Mouse (Mus musculus): ENCODE data around the gene Fam149b.

Gene Fam149b

DNA sequence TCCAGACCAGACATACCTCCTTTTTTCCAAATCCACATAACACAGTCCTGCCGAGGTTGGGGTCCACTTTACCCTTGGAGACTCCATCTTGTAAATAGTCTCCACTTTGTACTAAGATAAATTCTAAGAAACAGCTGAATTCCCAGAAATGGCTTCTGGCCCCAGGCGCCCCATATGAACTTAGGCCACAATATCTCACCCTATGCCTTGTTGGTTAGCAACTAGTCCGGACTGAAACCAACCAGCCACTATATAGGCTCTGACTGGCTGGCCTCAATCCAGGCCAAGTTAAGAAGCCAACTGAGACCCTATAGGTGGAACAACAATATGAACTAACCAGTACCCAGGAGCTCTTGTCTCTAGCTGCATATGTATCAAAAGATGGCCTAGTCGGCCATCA is 44.4 kb downstream of the Fam149b start:
- DNase-seq = no peak

DNA sequence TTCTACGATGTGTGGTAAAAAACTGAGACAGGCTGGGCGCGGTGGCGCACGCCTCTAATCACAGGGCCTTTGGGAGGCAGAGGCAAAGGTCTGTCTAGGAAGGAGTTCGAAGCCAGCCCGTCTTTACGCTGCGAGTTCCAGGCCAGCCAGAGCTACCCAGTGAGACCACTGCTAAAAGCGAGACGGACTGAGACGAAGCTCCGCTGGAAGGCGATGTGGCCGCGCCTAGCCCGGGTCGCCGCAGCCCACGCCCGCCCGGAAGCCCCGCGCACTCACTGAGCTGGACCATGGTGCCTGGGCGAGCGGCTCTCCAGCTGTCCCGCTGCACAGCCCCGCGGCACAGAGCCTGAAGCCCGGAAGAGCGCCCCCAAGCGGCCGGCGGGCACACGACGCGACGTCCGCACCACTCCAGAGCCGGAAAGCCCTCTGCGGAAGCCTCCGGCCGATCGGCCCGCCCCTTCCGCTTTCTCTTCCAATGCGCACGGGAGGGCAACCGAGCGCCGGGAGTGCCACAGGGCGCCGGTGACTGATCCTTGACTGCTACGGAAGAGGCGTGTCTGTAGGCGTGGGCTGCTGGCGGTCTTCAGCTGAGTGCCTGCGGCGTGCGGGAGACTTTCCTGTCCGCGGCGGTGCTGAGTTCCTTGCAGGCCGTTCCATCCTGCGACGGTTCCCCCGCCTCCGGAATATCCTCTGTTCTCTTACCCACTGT is 45.4 kb downstream of the Fam149b start, which contains the start of gene Mrps16:
Mrps16 (minus strand) TSS at position 430 of the 709 bp plus-strand sequence.
- DNase-seq = peak; percentile 95

GRCm38 (mm10) chr14:20397220-20397619 is 49.3 kb downstream of the Fam149b start:
- DNase-seq = no peak

DNA sequence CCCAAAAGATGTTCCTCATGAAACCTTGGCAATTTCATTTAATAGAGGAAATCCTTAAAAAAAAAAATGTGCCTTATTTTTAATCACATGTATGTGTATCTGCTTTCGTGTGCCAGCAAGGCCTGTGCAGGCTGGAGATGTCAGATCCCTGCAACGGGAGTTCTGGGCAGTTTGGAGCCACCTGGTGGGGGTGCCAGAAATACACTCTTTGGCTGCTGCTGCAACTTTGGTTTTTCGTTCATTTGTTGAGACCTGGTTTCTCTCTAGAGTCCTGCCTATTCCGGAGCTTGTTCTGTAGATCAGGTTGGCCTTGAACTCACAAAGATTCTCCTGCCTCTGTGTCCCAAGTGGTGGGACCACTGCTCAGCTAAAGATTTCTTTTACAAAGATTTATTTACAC is 50.9 kb downstream of the Fam149b start:
- peak; percentile 53 for DNase-seq

GRCm38 (mm10) chr14:20400071-20400470 is 52.1 kb downstream of the Fam149b start:
- peak; percentile 36 for DNase-seq

DNA sequence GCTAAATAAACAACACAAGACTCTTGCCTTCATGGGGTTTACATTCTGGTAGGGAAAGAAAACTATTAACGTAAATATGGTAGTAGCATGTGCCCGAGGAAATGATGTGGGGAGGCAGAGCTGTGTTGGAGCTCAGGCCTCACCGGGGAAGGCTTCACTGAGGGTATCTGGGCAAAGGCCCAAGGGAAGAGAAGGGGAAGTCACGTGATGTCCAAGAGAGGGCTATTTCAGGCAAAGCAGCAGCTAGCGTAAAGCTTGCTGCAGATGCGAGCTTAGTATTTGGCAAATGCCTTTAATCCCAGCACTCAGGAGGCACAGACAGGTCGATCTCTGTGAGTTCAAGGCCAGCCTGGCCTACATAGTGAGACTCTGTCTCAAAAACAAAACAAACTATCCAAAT is 74.3 kb downstream of the Fam149b start:
- no peak for DNase-seq

DNA sequence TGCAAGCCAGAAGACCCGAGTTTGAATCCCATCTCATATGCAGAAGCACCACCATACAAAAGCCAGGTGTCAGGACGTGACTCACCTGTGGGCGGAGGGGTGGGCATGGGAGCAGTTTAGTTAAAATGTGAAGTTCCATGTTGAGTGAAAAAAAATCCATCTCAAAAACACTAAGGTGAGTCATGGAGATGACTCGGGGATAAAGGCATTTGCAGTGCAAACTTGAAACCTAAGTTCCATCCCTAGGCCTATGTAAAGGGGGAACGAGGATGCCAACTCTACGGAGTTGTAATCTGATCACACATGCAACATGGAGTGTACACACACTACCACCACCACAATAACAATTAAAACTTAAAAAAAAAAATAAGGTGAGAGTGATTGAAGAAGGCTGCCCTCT is 75.1 kb downstream of the Fam149b start:
- DNase-seq = no peak

DNA sequence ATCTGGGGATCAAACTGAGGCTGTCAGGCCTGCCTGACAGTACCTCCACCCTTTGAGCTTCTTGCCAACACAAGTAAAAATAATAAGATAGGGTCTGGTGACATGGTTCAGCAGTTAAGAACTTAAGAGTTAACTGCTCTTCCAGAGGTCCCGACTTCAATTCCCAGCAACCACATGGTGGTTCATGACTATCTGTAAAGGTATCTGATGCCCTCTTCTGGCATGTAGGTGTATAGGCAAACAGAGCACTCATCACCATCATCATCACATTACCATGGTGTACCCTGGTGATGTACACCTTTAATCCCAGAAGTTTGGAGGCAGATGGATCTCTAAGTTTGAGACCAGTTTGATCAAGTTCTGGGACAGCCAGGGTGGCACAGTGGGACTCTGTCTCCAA is 80.6 kb downstream of the Fam149b start:
- DNase-seq = no peak

GRCm38 (mm10) chr14:20429833-20430232 is 81.9 kb downstream of the Fam149b start:
- no peak for DNase-seq

DNA sequence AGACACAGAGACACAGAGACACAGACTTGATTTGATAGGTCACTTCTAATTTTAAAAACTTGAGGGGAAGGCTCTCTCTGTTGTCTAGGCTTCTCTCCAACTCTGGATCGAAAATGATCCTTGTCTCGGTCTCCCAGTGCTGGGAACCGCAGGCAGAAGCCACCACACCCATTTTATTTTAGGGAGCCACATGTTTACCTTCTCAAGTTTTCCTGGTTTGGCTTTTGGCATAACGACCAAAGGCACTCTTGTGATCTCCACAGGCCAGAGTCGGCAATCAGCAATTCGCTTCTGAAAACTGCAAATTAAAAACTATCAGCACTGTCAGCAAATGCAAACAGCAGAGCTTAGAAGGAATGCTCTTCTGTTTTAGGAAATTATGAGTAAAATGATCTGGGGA is 83.8 kb downstream of the Fam149b start:
- no peak for DNase-seq

- no peak for DNase-seq
These were observed 84.5 kb downstream of the Fam149b start for GRCm38 (mm10) chr14:20432420-20432819.

All from thymus, postnatal 14 days (tissue).